Mouse (Mus musculus) gastrocnemius, postnatal 4 days (tissue): ENCODE data around the gene Efcab9. TPM values are rescaled to one million over a fixed set of nuclear protein-coding genes. Genes with fewer than 3 reads are reported as not detected.
A peak's percentile ranks its signal among the peaks of the same experiment; 100 is the strongest.

Experiments used
- DNase-seq, 2 experiments: peaks; one replicate each; pipeline ENCODE4 v3.0.0; 2021 to 2022; ENCODE audit warnings: low spot score in 2 of 2, mixed read lengths in 2 of 2
- total RNA-seq, 2 experiments: library from RNA; stranded (reverse); gene quantifications; 2 replicates each; pipeline ENCODE4 v1.2.3; 2021

Gene Efcab9
- total RNA-seq, 2 experiments from 2014 or later, result 0.60 to 0.76 TPM

DNA sequence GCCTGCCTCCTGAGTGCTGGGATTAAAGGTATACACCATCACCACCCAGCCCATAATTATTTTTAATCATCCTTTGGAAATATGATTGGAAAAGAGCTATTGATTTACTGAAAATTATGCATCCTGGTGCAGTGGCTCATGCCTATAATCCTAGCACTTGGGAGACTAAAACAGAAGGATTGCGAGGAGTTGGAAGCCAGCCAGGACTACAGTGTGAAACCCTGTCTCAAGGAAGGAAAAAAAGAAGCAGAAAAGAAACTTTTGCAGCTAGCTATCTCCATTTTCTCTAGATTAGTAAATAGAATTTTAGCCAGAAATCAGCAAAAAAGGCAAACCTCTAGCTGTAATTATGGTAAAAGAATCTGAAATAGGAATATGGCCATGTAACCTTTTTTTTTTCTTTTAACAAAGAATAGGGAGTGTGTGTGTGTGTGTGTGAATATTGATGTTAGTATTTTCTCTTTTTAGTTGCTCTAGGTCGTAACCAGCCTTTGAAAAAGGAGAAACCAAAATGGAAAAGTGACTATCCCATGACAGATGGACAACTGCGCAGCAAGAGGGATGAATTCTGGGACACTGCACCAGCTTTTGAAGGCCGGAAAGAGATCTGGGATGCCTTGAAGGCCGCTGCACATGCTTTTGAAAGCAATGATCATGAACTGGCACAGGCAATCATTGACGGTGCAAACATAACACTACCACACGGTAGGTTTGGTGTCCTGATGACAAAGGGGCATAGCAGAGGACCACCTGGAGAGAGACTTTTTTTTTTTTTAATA lies 32.9 kb downstream of the Efcab9 start:
- DNase-seq, result peak in 1 of 2 experiments; percentile 48

DNA sequence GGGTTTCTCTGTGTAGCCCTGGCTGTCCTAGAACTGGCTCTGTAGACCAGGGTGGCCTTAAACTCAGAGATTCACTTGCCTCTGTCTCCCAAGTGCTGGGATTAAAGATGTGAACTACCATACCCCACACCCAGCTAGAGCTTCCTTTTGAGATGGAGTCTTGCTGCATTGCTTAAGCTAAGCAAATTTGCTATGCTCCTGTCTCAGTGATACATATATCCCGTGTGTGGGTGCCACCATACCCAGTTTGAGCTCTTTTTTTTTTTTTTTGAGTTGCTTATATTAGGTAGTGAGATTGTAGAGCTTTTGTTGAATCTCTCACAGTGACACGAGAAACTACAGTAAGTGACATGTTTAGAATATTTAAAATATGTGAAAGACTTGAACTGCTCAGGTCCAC lies 36.6 kb downstream of the Efcab9 start:
- DNase-seq, result no peak

- DNase-seq, result no peak
Measured at GRCm38 (mm10) chr11:32493312-32493711, 38.6 kb downstream of the Efcab9 start.

GRCm38 (mm10) chr11:32491079-32491478 lies 40.8 kb downstream of the Efcab9 start:
- no peak for DNase-seq

DNA sequence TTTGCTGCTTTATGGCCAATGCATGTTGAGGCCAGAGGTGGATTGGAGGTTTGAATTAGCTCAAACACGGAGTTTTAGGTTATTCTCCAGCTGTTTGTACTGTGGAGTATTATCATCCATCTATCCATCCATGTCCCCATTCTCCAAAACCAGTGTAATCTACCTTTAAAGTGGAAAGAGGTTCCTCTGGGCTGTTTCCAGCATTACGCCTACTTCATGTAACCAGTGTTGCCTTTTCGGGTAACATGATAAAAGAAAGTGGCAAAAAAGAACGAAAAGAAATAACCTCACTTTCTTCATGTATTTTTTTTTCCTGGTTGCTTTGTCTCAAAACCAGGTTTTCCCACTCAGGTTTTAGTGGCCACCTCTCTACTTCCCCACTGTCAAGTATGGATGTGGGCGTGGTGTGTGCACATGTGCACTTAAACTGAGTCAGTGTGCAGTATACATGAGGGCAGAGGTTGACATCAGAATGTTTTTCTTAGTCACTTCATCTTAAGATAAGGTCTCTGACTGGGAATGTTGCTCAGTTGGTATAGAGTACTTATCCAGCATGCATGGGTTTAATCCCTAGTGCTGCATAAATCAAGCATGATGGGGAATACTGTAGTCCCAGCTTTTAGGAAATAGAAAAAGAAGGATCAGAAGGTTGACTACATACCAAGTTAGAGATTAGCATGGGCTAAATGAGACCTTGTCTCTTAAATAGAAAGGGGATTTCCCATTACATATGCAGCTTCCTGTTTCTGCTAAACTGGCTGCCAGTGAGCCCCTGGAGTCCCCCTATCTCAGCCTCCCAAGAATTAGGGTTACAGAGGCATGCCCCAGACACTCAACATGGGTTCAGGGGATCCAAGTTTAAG lies 42.8 kb downstream of the Efcab9 start:
- no peak for DNase-seq

DNA sequence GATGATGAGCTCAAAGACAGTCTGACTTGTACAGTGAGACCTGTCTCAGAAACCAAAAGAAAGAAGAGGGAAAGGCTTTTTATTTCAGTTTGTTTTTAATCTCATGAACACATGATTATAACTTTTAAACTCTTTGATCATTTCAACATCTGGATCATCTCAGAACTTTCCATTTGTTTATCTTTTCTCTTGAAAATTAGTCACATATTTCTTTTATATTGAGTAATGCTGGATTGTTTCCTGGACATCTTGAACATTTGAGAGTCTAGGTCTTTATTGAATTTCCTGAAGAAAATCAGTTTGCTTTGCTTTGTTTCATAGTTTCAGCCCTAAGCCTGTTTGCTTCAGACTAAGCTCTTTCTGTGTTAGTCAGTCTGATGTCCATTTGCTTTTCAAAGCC lies 43.5 kb downstream of the Efcab9 start:
- DNase-seq, result no peak

DNA sequence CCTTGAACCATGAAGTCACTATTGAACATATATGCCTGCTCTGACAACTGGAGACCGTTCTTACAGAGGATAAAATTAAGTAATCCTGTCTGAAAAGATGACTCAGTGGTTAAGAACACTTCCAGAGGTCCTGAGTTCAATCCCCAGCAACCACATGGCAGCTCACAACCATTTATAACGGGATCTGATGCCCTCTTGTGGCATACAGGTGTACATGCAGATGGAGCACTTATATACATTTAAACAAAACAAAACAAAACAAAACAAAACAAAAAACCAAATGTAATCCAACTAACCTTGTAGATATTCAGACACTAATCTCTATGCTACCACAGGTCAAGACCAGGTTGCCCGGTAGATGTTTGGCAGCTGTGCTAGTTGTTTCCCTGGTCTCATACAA lies 44.4 kb downstream of the Efcab9 start:
- DNase-seq, result no peak

DNA sequence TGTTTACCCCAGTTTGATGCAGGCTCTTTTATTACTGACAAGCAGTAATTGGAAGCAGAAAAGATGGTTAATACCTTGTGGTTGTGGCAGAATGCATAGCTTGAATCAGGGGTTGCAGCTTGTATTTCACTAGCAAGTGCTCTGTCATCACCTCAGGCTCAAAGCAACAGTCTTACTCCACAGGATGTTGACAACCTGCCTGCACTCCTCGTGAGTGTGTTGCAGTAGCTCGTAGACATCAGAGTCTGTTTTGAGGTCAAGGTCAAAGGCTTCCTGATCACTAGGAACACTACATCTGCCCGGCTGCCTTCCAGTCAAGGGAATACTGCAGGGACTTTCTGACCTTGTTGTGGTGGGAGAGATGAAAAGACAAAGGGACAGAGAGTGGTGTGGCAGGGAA lies 45.3 kb downstream of the Efcab9 start:
- DNase-seq, result no peak

DNA sequence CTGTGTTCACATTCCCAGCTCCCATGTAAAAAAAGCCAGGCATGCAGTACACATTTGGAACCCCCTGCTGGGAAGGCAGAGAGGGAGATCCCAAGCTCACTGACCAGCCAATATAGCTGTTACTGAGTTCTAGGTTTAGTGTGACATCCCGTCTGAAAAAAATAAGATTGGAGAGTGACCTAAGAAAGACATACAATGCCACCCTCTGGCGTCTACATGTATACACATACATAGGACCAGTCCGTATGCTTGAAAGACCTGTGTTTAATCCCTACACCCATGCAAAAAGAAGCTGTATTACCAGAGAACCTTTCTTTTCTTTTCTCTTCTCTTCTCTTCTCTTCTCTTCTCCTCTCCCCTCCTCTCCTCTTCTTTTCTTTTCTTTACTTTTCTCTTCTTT lies 46.6 kb downstream of the Efcab9 start:
- DNase-seq, result no peak

- DNase-seq, result no peak
Measured at GRCm38 (mm10) chr11:32481525-32481924, 50.4 kb downstream of the Efcab9 start.

DNA sequence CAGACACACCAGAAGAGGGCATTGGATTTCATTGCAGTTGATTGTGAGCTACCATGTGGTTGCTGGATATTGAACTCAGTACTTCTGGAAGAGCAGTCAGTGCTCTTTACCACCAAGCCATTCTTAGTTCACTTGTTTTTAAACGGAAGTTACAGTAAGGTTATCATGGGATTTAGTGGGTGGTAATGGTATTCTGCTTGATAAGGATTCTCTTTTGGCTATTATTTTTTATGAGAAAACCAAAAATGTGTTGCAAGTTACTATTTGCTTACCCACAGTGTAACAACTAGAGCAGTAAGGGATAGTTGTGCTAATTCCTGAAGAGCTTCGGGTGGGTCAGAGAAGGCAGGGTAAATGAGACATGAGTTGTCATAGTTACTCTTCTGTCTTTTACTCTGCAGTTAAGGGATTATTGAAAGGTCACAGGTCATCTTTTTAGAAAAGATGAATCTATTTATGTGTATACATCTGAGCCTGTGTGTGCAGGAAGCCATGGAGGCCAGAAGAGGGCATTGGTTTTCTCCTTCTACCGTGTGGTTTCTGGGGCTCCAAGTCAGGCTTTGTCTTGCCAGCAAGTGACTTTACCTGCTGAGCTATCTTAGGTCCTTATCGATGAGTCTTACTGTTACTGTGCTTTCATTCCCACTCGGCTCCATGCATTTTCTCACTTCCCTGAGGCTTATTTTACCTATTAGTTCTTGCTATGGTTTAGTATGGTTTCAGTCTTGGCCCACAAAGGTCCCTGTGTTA lies 56.2 kb downstream of the Efcab9 start:
- no peak for DNase-seq

- DNase-seq, result no peak
Measured at GRCm38 (mm10) chr11:32474725-32475124, 57.2 kb downstream of the Efcab9 start.

Other genes starting within 250 kb of the Efcab9 start
- gene Hba-a1, start 248.6 kb downstream of the Efcab9 start, total RNA-seq, result 100 to 1,000 TPM; 293 to 605 TPM
- gene Hbq1b, start 245.1 kb downstream of the Efcab9 start, total RNA-seq, result not detected
- gene Hba-a2, start 235.6 kb downstream of the Efcab9 start, total RNA-seq, result 100 to 1,000 TPM; 211 to 422 TPM
- not detected for gene Hbq1a, start 232.0 kb downstream of the Efcab9 start, total RNA-seq
- 10 to 100 TPM; 51.4 to 56.2 TPM for gene Sh3pxd2b, start 184.3 kb downstream of the Efcab9 start, total RNA-seq
- gene Ubtd2, start 76.7 kb downstream of the Efcab9 start, total RNA-seq, result 10 to 100 TPM; 63.5 to 68.8 TPM
- gene Stk10, start 1.2 kb upstream of the Efcab9 start, total RNA-seq, result 10 to 100 TPM in 1 of 2 experiments, 1 to 10 TPM in 1; 9.8 to 10.3 TPM
- 10 to 100 TPM; 63.4 to 71.3 TPM for gene Fbxw11, start 110.6 kb upstream of the Efcab9 start, total RNA-seq